Mouse (Mus musculus) liver, postnatal 0 days (tissue): ENCODE data around the gene Lamc1.

Source experiments
- CTCF ChIP-seq: sonication (generic); IDR thresholded peaks from 2 replicates; pipeline ENCODE4 v1.5.1; 2016; ENCODE audit warnings: antibody characterized with exemption, low read depth
- EP300 ChIP-seq: IDR thresholded peaks from 2 replicates; pipeline ENCODE4 v1.6.1; 2016; ENCODE audit warnings: antibody characterized with exemption, low read depth, mild to moderate bottlenecking

DNA sequence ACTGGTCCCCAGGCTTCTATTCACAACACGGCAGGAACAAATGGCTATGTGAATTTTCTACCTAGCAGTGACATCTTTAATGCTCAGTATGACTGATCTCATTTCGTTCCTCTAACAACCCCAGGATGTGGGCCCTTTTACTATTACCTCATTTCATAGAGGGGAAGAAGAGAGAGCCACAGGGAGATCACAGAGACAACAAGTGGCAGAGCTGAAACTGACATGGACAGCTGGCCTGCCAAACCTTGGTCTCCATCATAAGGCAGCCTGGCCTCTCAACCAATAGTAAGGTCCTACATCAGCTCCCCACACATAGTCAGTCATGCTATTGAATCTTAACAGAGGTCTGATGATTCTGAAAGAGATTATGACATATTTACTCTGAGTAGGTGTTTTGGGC lies 12.4 kb upstream of the Lamc1 start:
- TF ChIP-seq CTCF (no peak), EP300 (no peak)
